Mouse (Mus musculus) megakaryocyte progenitor cell, adult 5-6 weeks (primary cell): ENCODE measurements around the gene Syna. TPM values are rescaled to one million over a fixed set of nuclear protein-coding genes. Genes with fewer than 3 reads are reported as not detected.

ENCODE experiments used
- ATAC-seq: replicated peaks from 2 replicates; pipeline ENCODE4 v1.8.0; 2016; ENCODE audit warnings: mild to moderate bottlenecking, moderate TSS enrichment, inconsistent platforms; ENCODE audit not compliant: poor library complexity
- total RNA-seq, 2 experiments: library from RNA; stranded (forward) in 1 of 2; stranded (reverse) in 1 of 2; fragments of 157-497, 149-512 nt in 1 of 2; fragments of 200-1000 nt in 1 of 2; gene quantifications; 2 replicates each; pipeline versions ENCODE4 v1.2.3 to v1.2.4; 2015 to 2017

Gene Syna
- total RNA-seq (2015) (not detected in 2 replicates), total RNA-seq (2017) (not detected in 2 replicates)

DNA sequence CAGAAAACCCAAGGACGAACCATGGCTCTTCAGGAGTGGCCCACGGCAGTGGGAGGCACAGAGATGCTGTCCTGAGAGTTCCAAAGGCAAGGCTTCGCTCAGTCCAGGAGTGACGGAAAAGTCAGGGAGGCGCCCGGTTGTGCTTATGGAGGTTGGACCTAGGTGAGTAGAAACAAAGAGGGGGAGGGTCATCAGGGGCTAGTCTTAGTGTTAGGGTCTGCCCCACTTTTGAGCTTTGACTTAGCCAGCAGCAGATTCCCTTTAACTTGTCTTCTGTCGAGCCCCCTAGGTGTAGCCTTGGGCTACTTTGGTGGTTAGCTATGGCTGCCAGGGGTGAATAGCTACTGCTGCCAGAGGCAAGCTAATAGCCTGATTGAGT lies at the start of gene Syna:
Syna (minus strand) TSS at position 101 of the 379 bp plus-strand sequence.
- ATAC-seq, result no peak

DNA sequence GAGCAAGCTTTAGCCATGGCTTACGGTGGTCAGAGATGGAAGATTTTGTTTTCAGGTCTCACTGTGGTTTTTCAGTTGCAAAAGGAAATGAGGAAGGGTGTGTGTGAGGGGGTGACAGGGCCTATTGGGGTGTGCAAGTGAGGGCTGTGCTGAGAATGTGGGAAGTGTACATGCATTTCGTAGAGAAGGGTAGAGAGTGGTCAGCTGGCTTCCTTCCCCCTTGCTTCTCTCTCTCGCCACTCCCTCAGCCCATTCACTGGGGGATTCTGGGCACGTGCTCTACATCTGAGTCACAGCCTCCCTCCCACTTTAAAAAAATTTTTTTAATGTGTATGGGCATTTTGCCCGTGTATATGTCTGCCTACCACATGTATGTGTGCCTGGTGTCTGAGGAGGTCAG lies 47.1 kb upstream of the Syna start:
- ATAC-seq, result peak; percentile 93

DNA sequence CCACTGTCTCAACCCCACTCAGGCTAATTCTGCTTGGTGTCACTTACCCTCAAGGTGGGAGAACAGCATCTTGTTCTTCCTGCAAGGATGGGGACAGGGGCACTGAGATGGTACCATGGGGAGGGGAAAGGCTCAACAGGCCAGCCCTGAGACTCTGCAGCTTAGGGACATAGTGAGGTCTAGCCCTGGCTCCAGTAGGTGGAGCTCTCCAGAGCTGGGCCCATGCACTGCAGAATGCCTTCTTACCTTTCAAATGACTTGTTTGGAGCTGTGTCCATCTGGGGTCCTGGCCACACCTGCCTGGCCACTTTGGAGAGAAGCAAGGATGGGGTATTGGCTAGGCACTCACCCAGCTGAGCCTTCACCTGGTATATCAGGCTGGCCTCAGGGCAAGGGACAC lies 46.3 kb upstream of the Syna start:
- ATAC-seq, result peak; percentile 41

DNA sequence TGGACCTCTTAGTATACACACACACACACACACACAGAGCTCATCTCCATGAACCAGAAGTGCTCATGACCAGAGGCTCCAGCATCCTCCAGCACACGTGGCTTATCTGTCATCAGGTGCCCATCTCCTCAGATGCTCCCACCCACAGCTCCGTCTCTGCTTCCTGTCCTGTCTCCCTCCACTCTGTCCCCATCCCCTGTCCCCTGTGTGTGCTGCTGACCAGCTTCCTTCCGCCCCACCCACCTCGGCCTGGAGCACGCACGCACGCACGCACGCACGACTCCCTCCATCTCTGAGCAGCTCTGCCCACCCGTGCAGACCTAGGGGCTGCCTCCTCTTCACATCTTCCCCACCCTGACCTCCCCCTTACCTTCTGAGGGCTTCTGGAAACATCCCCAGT lies 44.4 kb upstream of the Syna start:
- ATAC-seq, result no peak

DNA sequence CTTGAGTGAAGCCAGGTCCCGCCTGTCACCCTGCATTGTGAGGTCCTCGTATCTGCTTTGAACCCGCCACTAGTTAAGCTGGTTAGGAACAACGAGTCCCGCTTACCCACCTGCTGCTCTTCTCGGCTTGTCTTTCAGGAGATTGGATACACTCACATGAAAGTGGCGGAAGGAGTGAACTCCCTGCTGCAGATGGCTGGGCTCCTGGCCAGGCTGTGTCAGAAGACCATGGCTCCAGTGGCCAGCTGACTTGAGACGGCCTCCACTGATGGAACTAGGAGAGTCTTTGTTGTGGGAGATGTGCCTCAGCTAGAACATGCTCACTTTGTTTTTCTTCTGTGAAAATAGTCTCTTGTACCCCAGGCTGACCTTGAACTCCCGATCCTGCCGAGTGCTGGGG lies 37.7 kb upstream of the Syna start:
- ATAC-seq, result no peak

DNA sequence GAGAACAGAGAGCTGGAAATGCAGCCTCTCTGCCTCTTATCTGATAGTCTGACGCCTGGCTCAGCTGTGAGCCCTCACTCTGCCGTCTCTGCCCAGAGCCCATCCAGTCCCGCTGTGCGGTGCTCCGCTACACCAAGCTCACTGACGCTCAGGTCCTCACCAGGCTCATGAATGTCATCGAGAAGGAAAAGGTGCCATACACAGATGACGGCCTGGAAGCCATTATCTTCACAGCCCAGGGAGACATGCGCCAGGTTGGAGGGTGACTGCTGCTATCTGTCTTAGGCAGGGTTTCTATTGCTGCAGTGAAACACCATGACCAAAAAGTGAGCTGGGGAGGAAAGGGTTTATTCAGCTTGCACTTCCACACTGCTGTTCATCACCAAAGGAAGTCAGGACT lies 33.1 kb upstream of the Syna start:
- ATAC-seq, result peak; percentile 92

DNA sequence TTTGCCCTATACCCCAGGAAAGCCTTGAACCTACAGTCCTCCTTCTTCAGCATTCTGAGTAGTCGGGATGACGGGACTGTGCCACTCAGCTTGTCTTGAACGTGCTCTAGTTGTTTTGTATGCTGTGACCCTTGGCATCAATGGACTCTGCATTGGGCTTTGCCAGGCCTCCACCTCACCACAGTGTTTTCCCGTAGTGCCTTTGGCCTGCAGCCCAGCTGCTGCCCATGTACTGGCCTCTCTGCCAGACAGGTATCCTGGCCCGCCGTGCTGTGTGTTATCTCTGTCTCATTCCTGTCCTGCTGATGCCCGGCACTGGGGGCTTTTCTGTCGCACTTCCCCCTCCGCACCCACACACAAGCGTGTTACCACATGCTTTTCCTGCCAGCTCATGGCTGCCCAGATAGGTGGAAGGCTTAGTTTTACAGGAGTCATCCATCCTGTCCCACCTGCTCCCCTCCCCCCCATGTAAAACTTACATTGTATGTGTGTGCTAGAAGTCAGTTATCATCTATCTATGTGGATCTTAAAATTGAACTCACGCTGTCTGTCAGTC lies 32.1 kb upstream of the Syna start:
- peak; percentile 35 for ATAC-seq

DNA sequence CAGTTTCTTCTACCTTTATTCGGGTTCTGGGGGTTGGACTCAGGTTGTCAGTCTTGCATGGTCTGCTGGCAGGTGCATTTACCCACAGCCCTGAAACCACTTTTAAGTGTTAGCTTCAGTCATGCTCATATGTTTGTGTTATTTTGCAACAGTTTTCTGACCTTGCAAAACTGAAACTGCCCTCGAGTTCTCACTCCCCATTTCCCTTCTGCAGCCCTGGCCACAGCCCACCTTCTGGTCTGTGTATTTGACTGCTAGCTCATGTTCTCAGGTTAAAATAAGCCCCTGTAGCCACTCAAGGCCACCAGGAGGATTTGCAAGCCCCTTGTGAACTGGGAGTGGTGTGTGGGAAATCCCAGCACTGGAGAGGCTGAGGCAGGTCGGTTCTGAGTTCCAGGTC lies 29.9 kb upstream of the Syna start:
- ATAC-seq, result peak; percentile 29

DNA sequence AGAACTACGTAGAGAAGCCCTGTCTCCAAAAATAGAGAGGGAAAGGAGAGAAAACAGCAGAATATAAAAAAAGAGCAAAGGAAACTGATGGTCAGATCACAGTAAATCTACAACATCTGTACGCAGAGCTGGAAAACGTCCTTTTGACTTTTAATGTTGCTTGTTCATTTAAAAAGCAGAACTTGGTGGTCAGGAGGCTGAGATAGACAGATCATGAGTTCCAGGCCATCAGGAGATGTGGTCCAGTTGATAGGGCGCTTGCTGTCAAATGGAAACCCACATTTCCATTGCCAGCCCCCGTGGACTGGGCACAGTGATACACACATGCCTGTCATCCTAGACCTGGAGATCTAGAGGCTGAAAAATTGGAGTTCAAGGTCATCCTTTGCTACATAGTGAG lies 24.8 kb upstream of the Syna start:
- ATAC-seq, result peak; percentile 51

DNA sequence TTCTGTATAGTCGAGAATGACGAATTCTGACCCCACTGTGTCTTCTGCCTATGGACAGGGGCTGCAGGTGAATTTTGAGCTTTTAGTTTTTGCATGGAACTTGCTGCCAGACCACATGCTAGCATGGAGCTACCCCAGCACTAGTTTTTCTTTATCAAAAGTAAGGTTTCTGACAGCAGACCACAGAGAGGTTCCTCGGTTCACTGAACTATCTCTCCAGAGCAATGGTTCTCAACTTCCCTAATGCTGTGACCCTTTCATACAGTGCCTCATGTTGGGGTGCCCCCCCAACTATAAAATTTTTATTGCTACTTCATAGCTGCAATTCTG lies 23.9 kb upstream of the Syna start:
- no peak for ATAC-seq

DNA sequence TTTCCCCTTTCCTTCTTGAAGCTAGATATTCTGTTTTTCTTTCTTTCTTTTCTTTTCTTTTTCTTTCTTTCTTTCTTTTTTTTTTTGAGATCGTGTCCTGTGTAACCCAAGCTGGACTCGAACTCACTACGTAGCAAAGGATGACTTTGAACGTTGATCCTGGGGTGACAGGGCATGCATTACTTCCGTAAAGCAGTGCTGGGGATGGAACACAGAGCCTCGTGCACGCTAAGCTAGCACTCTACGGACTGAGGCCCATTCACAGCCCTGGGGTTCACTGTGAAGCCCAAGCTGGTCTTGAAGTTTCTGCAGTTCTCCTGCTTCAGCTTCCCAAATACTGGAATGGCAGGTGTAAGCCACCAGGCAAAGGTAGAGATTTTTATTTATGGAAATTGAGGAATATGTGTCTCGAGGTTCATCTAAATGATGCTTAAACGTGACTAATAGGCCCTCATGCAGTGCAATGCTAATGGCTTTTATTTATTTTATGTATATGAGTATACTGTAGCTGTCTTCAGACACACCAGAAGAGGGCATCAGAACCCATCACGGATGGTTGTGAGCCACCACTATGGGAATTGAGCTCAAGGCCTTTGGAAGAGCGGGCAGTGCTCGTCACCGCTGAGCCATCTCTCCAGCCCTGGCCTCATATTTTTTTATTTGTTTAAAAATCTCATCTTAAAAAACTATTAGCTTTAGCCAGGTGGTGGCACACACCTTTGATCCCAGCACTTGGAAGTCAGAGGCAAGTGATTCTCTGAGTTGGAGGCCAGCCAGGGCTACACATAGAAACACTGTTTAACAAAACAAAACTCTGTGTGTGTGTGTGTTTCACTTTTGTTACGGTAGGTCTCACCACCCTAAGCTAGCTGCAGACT lies 23.3 kb upstream of the Syna start:
- no peak for ATAC-seq

DNA sequence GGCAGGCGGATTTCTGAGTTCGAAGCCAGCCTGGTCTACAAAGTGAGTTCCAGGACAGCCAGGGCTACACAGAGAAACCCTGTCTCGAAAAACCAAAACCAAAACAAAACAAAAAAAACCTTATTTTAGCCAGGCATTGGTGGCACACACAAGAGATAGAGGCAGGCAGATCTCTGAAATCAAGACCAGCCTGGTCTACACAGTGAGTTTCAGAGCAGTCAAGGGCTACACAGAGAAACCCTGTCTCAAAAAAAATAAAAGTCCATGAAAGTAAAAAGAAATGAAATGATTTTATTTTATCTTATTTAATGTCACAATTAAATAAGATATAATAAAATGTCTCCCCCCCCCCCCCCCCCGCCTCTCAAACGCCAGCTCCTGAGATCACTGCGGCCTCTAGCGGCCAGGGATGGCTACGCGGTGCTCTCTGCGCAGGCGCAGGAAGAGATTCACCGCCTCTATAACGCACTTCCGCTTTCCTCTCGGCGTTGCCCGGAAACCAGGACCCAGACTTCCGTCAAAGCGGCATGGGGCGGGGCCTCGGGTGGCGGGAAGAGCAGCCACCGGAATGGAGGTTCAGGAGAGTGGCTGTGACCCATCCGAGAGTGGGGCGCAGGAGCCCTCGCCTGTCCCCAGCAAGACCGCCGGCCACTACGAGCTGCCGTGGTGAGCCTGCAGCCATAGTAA lies 22.4 kb upstream of the Syna start:
- peak; percentile 96 for ATAC-seq

DNA sequence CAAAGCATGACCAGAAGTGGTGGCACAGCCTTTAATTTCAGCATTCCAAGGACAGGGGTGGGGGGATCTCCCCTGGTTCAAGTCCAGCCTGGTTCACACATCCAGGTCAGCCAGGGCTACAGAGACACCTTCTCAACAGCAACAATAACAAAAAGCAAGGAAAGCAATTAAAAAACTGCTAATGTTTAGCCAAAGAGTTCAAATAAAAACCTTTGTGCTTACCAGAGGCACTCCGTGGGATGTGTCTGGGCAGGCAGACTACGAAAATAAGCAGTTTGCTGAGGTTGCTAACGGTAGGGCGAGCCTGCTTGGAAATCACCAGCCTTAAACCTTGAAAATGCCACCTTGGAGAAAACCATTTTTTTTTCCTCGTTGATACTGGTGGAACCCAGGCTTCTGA lies 21.2 kb upstream of the Syna start, which contains the start of gene Rfc2:
Rfc2 (plus strand) TSS at position 221 of the 400 bp plus-strand sequence.
- ATAC-seq, result no peak

DNA sequence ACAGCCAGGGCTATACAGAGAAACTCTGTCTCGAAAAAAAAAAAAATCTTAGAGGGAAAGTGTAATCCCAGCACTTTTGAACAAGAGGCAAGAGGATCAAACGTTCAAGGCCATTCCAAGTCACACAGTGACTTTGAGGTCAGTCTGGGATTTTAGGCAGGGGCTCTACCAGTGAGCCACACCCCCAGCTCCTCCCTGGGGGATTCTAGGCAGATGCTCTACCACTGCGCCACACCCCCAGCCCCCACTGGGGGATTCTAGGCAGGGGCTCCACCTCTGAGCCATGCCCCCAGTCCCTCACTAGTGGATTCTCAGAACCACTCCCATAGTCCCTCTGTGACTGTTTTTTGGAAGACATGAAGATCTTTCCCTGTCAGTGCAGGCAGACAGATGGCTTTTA lies 19.2 kb upstream of the Syna start:
- no peak for ATAC-seq

DNA sequence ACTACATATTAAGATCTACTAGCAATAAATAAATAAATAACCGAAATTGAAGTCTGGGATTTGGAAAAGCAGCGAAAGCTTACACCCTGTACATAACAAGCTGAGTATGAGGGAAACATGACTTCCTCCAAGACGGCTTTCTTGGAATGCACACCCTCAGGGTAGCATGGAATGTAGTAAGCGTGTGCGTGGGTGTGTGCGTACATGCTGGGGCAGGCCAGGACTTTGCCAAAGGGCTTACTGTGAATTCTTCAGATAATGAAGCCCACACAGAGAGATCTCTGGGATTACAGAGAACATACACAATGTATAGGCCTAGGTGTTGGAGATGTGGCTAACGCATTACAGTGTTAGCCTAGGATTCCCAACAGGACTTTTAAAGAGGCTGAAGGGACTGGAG lies 17.6 kb upstream of the Syna start:
- no peak for ATAC-seq

DNA sequence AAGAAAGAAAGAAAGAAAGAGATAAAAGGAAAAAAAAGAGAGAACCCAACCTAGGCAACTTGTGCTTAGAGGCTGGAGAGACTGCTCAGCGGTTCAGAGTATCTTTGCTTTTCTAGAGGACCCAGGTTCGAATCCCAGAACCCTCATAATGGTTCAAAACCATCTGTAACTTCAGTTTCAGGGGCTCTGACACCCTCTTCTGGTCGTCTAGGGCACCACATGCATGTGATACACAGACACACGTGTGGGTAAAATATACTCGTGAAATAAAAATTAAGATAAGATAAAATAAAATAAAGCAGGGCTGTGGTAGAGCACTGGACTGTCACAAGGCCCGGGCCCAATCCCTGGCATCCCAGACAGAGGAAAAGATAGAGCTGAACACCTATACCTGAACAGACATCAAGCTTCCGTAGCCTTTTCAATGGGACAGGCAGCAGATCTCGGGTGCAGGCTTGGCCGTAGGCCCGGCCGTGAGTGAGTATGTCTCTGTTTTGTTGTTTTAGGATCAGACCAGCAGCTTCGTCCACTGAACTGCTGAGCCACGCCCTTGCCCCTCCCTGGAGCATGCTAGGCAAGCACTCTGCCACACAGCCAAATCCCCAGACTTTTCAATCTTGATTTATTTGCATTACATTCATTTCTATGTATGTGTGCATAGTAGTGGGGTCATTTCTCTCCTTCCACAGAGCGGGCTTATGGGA lies 16.7 kb upstream of the Syna start:
- ATAC-seq, result peak; percentile 33

DNA sequence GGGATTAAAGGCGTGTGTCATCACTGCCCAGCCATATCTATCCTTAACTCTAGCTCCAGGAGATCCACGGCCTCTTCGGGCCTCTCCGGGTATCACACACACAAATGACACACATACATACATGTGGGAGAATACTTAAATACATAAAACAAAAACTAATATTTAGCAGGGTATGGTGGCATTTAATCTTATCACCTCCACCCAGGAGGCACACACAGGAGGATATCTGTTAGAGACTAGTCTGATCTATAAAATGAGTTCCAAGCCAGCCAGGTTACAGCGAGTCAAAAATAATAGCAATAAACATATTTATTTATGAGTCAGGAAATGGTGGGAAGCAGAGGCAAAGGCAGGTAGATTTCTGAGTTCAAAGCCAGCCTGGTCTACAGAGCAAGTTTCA lies 15.9 kb upstream of the Syna start:
- peak; percentile 21 for ATAC-seq

DNA sequence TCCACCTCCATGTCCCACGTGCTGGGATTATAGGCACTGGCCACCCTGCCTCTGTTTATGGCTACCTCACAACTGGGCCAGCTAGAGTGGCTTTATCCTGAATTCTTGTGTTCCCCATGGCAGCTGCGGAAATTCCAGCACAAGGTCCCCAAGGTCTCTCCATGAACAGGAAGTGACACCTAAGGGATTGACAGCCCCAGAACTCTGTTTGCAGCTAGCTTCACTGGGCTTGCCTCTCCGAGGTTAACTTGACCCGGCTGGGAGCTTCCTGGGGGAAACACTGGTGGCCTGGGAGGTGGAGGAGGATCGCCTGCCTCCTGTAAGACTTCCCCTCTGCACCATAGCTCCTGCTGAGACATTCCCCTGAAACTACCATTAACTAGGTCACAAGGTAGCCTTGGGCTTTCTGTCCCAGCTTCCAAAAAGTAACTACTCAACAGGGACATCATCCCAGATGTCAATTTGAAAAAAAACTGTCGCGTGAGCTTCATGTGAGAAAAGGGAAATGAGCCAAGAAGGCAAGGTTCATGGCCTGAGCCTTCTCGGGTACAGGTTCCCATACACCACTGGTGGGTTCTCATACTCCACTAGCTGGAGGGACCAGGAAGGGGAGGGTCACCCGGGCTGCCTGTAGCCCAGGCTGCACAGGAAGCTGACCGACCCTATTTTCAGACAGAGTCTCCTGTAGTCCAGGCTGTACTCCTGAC lies 12.7 kb upstream of the Syna start:
- 0 out of 2 replicates have a peak, but pooled peaks have one; percentile 21 for ATAC-seq

DNA sequence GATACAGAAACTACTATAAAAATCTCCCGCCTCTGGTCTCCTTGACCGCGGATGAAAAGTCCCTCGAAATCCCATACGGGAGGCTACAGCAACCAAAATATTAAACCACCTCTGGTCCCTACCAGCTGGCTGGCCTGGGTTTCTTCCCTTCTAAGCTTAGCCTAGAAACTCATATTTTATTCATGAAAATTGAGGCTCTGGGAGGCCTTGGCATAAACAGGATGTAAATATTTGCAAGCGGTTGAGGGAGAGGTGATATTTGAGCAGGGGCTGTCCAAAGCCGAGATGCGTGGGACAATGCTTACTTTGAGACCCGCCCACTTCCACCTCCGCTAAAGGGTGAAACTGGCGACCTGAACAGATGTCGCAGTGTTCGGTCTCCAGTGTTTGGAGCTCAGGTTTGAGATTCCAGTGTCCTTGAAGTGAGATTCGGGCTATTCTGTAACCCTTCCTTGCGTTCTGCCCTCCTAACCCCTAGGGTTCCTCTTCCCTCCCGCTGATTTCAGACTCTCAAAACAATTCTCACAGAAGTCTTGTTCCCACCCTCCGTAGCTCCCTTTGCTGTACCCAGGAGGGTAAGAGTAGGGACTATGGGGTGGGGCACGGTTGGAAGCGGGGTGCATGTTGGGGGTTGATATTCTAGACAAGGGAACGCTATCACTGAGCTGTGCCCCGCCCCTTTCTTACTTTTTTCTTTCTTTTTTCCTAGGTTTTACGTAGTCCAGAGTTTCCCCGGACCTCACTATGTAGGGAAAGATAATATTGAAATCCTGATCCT lies 11.9 kb upstream of the Syna start:
- peak; percentile 50 for ATAC-seq

DNA sequence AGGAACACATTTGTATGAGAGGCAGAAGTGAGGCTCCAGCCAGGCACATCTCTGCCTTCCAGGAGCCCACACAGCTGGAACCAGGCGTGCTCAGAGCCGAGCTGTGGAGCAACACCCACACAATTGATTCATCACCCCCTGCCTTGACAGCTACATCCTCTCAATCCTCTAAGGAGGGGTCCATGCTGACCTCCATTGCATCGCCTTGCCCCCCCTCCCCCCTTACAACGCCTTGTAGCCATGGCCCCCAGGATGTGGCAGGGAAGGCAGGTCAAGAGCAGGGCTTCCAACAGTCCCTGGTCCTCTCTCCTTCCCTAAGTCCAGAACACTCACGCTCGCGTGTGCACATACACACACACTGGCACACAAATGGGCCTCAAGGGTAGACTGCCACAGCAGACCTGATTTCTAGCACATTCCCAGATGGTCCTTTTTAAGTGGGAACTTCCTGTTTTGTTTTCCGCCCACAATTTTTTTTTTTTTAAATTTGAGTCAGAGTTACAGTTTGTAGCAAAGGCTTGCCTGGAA lies 9.1 kb upstream of the Syna start:
- 0 out of 2 replicates have a peak, but pooled peaks have one; percentile 12 for ATAC-seq
